Mouse (Mus musculus) thymus, postnatal 14 days (tissue): ENCODE measurements at regions not wholly inside any gene's neighbourhood (a gene's known extent, or its start where the extent isn't known, plus 50 kb on each side); places are given as distances from the start of the nearest gene placed in this dataset.
"Not testable (repeated sequence)": the region's sequence is repeated elsewhere in the genome, so short reads cannot be mapped to it uniquely, and the experiment has no call there.

ENCODE experiments used
- DNase-seq: peaks from one replicate; pipeline ENCODE4 v3.0.0; 2021

- DNase-seq: no peak
Observed at GRCm38 (mm10) chr17:6853641-6854040, 71.1 kb upstream of the Ezr start.

GRCm38 (mm10) chr17:6852177-6852947 is 69.8 kb upstream of the Ezr start:
- peak; percentile 52 for DNase-seq

- no peak for DNase-seq
Observed at GRCm38 (mm10) chr17:6850513-6850912, 67.9 kb upstream of the Ezr start.

GRCm38 (mm10) chr17:6841781-6842465 is 59.3 kb upstream of the Ezr start:
- not testable (repeated sequence) for DNase-seq

- no peak for DNase-seq
Observed at GRCm38 (mm10) chr17:6835333-6835916, 52.8 kb upstream of the Ezr start.
